Mouse (Mus musculus): ENCODE results near the gene Clybl. TPM values are rescaled to one million over a fixed set of nuclear protein-coding genes. Genes with fewer than 3 reads are reported as not detected.
A peak's percentile ranks its signal among the peaks of the same experiment; 100 is the strongest.

The Clybl gene
- total RNA-seq, 1 experiment from 2014 or later = 17.2 TPM

DNA sequence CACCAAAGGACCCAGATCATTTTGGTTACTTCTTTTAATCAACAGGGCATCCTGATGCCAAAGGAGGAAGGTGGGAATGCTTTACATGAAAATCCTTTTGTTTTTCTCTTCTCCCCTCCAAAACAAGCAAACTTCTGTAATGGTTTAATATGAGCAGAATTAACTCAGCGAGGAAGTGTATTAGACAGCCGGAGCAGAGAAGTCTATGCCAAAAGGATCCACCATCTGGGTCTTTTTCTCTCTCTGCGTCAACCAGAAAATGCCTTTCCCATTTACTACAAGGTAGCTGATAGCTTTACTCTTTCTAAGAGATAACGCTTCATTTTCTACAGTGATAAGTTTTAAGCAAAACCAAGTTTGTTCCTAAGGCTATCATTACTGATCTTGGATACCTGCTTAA is 168.3 kb downstream of the Clybl start:
- no peak for ATAC-seq (replicated peaks; ENCODE audit: low read depth, poor library complexity, severe bottlenecking)

DNA sequence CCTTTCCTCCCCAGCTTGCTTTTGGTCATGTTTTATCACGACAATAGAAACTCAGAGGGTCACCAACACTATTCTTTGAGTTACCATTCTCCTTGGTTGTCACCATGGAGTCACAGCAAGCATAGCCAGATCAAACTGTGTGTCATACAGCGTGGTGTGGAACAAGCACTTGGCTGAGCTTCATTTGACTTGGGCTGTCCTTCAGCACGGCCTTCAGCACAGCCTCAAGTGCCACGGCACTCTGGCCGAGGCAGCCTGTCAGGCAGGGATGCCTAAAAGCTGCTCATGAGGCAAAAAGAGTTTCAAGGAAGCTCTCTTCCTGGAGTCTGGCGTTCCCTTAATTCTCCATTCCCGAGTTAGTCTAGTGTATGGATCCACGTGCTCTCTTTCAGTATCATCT is 169.3 kb downstream of the Clybl start:
- no peak for ATAC-seq (replicated peaks; ENCODE audit: low read depth, poor library complexity, severe bottlenecking)

DNA sequence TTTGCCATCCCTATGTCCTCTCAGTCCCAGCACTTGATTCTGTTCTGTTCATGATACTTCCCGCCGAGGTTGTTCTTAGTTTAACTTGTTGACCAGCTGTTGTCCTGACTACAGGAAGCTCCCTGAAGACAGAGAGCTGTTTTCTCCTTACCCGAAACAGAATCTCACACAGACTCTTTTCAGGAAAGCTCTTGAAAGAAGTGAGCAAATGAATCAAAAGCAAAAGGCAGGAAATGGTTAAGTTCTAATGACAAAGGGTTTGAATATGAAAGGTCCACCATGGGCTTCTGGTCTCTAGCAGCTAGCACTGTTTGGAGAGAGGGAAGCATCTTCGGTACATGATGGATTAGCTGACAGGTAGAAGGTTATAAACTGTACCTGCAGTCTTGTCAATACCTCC is 175.8 kb downstream of the Clybl start:
- no peak for ATAC-seq (replicated peaks; ENCODE audit: low read depth, poor library complexity, severe bottlenecking)

DNA sequence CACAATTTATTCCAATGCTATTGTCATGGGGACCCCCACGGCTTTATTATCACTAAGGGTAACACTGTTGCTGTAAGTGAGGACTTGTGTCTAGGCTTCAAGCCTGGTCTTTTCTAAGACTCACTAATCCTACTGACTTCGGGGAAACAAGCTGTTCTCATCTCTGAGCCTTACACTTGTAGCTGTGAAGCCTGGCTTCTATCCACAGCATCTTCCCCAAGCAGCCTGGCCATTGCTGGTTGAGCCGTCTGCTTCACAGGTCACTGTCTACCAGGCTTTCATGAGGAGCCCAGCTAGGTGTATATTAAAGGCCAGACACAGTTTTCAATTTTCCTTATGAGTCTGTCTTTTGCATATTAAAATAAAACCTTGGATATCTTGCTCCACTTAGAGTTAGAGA is 177.1 kb downstream of the Clybl start:
- ATAC-seq (replicated peaks; ENCODE audit: low read depth, poor library complexity, severe bottlenecking) = no peak

DNA sequence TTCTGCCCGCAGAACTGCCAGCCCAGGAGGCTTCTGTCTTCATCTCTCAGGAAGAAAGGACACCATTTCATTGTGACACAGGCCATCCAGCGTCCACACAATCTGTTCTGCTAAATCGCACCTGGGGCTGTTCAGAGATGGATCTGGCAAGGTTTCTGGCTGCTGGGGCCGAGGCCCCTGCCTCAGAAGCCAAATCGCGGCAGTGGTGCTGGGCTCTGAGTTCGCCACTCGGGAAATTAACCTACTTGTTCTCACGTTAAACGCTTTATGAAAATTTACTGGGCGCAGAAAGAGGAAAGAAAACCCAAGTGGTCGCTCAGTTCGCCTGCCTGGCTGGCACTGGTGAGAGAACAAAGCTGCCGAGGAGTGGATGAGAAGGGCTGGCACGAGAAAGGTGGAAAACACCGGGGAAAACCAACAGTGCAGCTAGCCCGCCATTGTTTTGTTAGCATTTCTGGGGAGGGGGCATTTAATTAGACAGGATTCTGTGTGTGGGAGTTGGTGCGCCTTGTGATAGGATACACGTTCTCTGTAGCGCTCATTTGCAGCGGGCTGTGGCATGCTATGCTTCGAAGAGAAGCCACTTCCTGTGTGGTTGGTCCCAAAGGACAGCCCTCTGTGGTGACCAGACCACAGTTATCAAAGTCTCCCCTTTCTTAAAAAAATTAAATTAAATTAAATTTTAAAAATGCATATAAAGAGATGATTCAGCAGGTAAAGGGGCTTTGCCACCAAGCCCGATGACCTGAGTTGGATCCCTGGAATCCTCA is 177.8 kb downstream of the Clybl start:
- no peak for ATAC-seq (replicated peaks; ENCODE audit: low read depth, poor library complexity, severe bottlenecking)

GRCm38 (mm10) chr14:122361807-122362206 is 180.3 kb downstream of the Clybl start:
- no peak for ATAC-seq (replicated peaks; ENCODE audit: low read depth, poor library complexity, severe bottlenecking)

GRCm38 (mm10) chr14:122363156-122363555 is 181.7 kb downstream of the Clybl start:
- no peak for ATAC-seq (replicated peaks; ENCODE audit: low read depth, poor library complexity, severe bottlenecking)

GRCm38 (mm10) chr14:122364026-122364425 is 182.5 kb downstream of the Clybl start:
- ATAC-seq (replicated peaks; ENCODE audit: low read depth, poor library complexity, severe bottlenecking) = no peak

GRCm38 (mm10) chr14:122367252-122367868 is 185.9 kb downstream of the Clybl start:
- no peak for ATAC-seq (replicated peaks; ENCODE audit: low read depth, poor library complexity, severe bottlenecking)

GRCm38 (mm10) chr14:122367882-122368418 is 186.4 kb downstream of the Clybl start:
- ATAC-seq (replicated peaks; ENCODE audit: low read depth, poor library complexity, severe bottlenecking) = no peak

- no peak for ATAC-seq (replicated peaks; ENCODE audit: low read depth, poor library complexity, severe bottlenecking)
Measured at GRCm38 (mm10) chr14:122368501-122368900, 187.0 kb downstream of the Clybl start.

GRCm38 (mm10) chr14:122371979-122372378 is 190.5 kb downstream of the Clybl start:
- no peak for ATAC-seq (replicated peaks; ENCODE audit: low read depth, poor library complexity, severe bottlenecking)

DNA sequence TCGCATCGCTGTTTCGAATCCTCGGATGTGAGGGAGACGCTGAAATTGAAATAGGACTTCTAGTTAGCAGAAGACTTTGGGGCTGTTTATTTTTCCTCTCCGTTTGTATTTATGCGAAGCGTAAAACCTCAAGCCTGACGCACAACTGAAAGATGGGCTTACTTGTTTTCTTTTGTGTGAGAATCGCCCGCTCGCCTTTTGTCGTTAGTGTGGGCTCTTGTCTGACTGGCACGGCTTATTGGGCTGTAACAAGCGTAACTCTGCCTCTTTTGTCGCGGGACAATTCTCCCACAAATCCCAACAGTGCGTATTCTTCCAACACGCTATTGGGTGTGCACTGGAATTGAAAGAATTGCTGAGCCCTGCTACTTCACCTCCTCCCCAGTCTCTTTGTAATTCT is 192.0 kb downstream of the Clybl start:
- ATAC-seq (replicated peaks; ENCODE audit: low read depth, poor library complexity, severe bottlenecking) = no peak

DNA sequence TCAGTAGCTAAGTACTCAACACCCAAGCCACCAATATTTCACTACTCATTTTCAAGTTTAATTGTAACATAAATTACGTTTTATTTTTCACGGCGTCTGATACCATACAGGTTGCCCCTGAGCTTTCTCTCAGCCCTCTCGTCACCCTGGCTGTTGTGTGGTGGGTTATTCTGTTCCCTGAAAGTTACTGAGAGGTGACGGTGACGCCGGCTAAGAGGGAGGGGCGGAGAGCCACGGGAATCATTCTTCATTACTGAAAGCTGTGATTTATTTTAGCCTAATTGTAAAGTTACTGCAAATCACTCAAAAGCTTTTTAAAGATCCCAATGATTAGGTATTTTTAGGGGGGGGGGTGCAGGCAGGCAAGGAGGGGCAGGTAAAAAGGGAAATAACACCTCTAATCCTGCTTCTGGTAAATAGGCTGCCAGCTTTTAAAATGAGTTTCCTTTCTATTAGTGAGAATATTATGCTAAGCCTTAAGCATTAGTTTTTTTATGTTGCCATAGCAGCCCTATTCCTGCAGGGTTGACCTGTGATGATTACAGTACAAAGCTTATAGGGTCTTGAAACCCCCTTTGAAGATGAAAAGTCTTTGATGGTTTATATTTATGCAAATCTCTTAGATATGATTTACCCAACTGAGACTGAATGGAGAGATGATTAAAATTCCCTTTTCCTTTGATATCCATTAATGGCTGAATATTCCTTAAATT is 192.9 kb downstream of the Clybl start:
- ATAC-seq (replicated peaks; ENCODE audit: low read depth, poor library complexity, severe bottlenecking) = no peak

GRCm38 (mm10) chr14:122375070-122375811 is 193.7 kb downstream of the Clybl start:
- no peak for ATAC-seq (replicated peaks; ENCODE audit: low read depth, poor library complexity, severe bottlenecking)

DNA sequence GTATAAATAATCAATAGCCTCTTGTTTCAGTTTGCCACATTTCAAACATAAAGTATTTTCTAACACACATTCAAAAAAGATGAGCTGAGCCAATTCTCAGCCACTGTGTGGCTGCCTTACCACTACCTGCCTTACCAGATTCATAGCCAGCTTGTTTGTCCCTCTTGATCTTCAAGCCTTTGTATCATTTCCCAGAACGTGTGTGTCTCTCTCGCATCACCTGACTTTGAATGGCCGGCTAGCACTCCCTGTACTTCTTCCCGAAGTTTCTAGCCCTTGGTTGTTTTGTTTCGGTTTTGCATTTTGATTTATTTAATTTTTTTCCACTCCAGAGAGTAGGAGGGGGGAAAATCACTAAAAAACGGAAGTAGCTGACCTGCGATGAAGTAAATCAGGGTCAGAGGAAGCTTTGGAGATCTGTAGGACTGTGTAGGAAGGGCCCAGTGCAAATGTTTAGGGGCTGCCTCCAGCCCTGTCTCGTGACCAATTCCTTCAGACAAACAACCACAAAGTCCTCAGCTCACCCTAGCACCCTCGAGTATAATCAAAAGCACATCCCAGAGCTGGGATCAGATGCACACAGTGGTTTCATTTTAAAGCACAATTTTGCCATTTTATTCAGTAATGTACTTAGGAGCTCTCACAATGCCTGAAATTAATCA is 195.1 kb downstream of the Clybl start:
- peak; percentile 54; the same call in 1 of the 2 replicates for ATAC-seq (replicated peaks; ENCODE audit: low read depth, poor library complexity, severe bottlenecking)

- ATAC-seq (replicated peaks; ENCODE audit: low read depth, poor library complexity, severe bottlenecking) = no peak
Measured at GRCm38 (mm10) chr14:122377681-122378080, 196.2 kb downstream of the Clybl start.

DNA sequence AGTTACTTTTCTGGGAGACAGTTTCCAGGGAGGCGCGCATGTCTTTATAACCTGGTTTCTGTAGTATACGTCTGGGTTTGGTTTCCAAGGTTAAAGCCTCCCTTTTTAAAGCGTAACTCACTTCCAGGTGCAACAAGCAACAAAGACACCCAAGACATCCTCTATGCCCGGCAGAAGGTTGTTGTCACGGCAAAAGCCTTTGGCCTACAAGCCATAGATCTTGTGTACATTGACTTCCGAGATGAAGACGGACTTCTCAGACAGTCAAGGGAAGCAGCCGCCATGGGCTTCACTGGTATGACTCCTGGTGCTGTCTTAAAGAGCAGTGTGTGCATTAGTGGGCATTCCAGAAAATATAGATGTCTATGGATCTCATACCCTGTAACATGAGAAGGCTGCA is 197.6 kb downstream of the Clybl start:
- ATAC-seq (replicated peaks; ENCODE audit: low read depth, poor library complexity, severe bottlenecking) = no peak

- no peak for ATAC-seq (replicated peaks; ENCODE audit: low read depth, poor library complexity, severe bottlenecking)
Measured at GRCm38 (mm10) chr14:122379996-122380395, 198.5 kb downstream of the Clybl start.
